Mouse (Mus musculus) hindbrain, embryonic 12.5 days (tissue): Measurements from ENCODE around the gene Dirc2. TPM values are rescaled to one million over a fixed set of nuclear protein-coding genes. Genes with fewer than 3 reads are reported as not detected.

Source experiments
- ATAC-seq: fragments of 200-750 bp; cut with Nextera tagmentation; 2 replicates; pipeline ENCODE4 v1.8.0; 2017; ENCODE audit warnings: moderate TSS enrichment; ENCODE audit not compliant: low FRiP score
- H3K27ac ChIP-seq: fragments of 300-500 bp; sonication (generic); 2 replicates; pipeline ENCODE4 v1.5.1; 2016; ENCODE audit warnings: mild to moderate bottlenecking
- H3K27me3 ChIP-seq: fragments of 300-500 bp; sonication (generic); 2 replicates; pipeline ENCODE4 v1.6.1; 2016; ENCODE audit warnings: mild to moderate bottlenecking
- H3K36me3 ChIP-seq: fragments of 300-500 bp; sonication (generic); 2 replicates; pipeline ENCODE4 v1.6.1; 2016; ENCODE audit warnings: mild to moderate bottlenecking
- H3K4me1 ChIP-seq: fragments of 300-500 bp; sonication (generic); 2 replicates; pipeline ENCODE4 v1.6.1; 2016
- H3K4me2 ChIP-seq: fragments of 300-500 bp; sonication (generic); replicated peaks from 2 replicates; pipeline ENCODE4 v1.6.1; 2016; ENCODE audit warnings: mild to moderate bottlenecking
- H3K4me3 ChIP-seq: fragments of 300-500 bp; sonication (generic); 2 replicates; pipeline ENCODE4 v1.5.1; 2016; ENCODE audit warnings: mild to moderate bottlenecking
- H3K9ac ChIP-seq: fragments of 300-500 bp; sonication (generic); 2 replicates; pipeline ENCODE4 v1.6.1; 2016; ENCODE audit warnings: mild to moderate bottlenecking, moderate library complexity
- H3K9me3 ChIP-seq: fragments of 300-500 bp; sonication (generic); replicated peaks from 2 replicates; pipeline ENCODE4 v1.6.1; 2016; ENCODE audit warnings: mild to moderate bottlenecking
- WGBS: fragments of 180-500 bp; shearing (Covaris S2); methylation state at CpG from one replicate; pipeline ENCODE4 v1.1.7; 2016; 5-methylcytosine and 5-hydroxymethylcytosine counted together
- polyA plus RNA-seq: library from polyadenylated mRNA; unstranded; fragments of >200 nt; fragmentation: Nextera tagmentation; extraction: Ambion mirVana; gene quantifications from 2 replicates; pipeline ENCODE4 v1.2.1, GENCODE M21; 2016

The Dirc2 gene
- polyA plus RNA-seq, 1 experiment from 2014 or later, result 32.4 TPM

GRCm38 (mm10) chr16:35769878-35770657, 912 bp upstream of the Dirc2 start, which contains the start of gene Hspbap1:
Gene Hspbap1, plus strand, starts transcription at chr16:35770375.
- peak; percentile 74 for ATAC-seq
- no peaks in the 10 kb centered on the region for H3K9me3 ChIP-seq
- H3K27me3 ChIP-seq, result no peaks in the 10 kb centered on the region
- H3K9ac ChIP-seq, result peak within 1 kb of the TSS; percentile 97
- WGBS, result under 1% methylated on average over 51 of the region's 51 CpGs
- H3K4me3 ChIP-seq, result peak within 1 kb of the TSS; percentile 93
- H3K36me3 ChIP-seq, result no peaks in the 10 kb centered on the region
- peak within 1 kb of the TSS; percentile 81 for H3K27ac ChIP-seq
- peak within 1 kb of the TSS; percentile 83 for H3K4me2 ChIP-seq
- H3K4me1 ChIP-seq, result peaks cover 30% of the 10 kb centered on the region

GRCm38 (mm10) chr16:35768469-35768784, 729 bp downstream of the Dirc2 start:
- no peak for ATAC-seq
- peak overlapping the region; percentile 97 for H3K9ac ChIP-seq
- H3K27ac ChIP-seq, result peak overlapping the region; percentile 81; the same call in 1 of the 2 replicates
- H3K4me2 ChIP-seq, result peak overlapping the region; percentile 83
- no peaks in the 10 kb centered on the region for H3K36me3 ChIP-seq
- peaks cover 30% of the 10 kb centered on the region for H3K4me1 ChIP-seq
- WGBS, result 24% methylated on average over 6 of the region's 6 CpGs
- no peaks in the 10 kb centered on the region for H3K9me3 ChIP-seq
- peak overlapping the region; percentile 93 for H3K4me3 ChIP-seq
- H3K27me3 ChIP-seq, result no peaks in the 10 kb centered on the region

DNA sequence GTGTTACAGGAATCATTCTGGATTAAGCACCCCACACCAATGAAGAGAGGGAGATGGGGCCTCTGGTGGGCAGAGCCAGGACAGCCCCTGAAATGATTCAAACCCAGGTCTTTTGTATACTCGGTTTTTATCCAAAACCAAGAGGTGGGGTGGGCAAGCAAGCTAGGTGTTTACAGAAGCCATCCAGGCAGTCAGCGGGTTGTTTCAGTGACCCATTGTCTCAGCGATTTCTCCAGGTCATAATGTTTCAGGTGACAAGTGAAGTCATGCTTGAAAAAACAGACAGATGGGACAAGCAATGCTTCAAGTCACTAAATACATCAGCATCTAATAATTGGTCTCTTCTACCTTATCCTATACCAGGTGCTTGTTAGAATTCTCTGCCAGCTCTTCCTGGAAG, 2.8 kb downstream of the Dirc2 start:
- H3K9me3 ChIP-seq, result no peaks in the 10 kb centered on the region
- no peak for ATAC-seq
- no peak overlapping the region for H3K4me3 ChIP-seq
- H3K27me3 ChIP-seq, result no peaks in the 10 kb centered on the region
- no peak overlapping the region for H3K27ac ChIP-seq
- H3K9ac ChIP-seq, result no peak overlapping the region
- H3K4me2 ChIP-seq, result no peak overlapping the region
- H3K4me1 ChIP-seq, result peaks cover 26% of the 10 kb centered on the region
- WGBS, result 81% methylated on average over 3 of the region's 3 CpGs
- H3K36me3 ChIP-seq, result no peaks in the 10 kb centered on the region

DNA sequence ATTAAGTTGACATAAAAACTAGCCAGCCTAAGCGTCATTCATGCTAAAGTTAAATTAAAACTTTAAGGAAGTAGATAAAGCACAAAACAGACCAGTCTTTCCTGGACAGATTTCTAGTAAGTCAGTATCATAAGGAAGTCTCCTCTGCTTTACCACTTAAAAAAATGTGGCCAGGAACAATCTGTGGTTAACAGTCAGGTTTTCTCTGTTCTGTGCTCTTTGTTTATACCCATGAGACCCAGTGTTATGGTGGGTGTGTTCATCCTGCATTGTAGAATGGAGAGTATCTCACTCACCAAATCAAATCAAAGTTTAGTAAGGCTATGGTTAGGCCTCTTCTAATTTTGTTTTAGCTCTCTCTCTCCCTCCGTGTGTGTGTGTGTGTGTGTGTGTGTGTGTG, 3.7 kb downstream of the Dirc2 start:
- no peak for ATAC-seq
- Histone ChIP-seq H3K9me3 (no peaks in the 10 kb centered on the region), H3K9ac (no peak overlapping the region), H3K4me3 (no peak overlapping the region), H3K4me1 (peaks cover 18% of the 10 kb centered on the region), H3K27me3 (no peaks in the 10 kb centered on the region), H3K27ac (no peak overlapping the region), H3K4me2 (no peak overlapping the region), H3K36me3 (no peaks in the 10 kb centered on the region)
- WGBS, result 87% methylated on average over 2 of the region's 2 CpGs

- no peak overlapping the region for H3K27ac ChIP-seq
- H3K4me2 ChIP-seq, result no peak overlapping the region
- no peak overlapping the region for H3K9ac ChIP-seq
- H3K4me1 ChIP-seq, result peaks cover 18% of the 10 kb centered on the region
- 73% methylated on average over 1 of the region's 1 CpGs for WGBS
- H3K9me3 ChIP-seq, result no peaks in the 10 kb centered on the region
- ATAC-seq, result no peak
- no peaks in the 10 kb centered on the region for H3K36me3 ChIP-seq
- no peak overlapping the region for H3K4me3 ChIP-seq
- no peaks in the 10 kb centered on the region for H3K27me3 ChIP-seq
Observed at GRCm38 (mm10) chr16:35764941-35765340, 4.2 kb downstream of the Dirc2 start.

GRCm38 (mm10) chr16:35763590-35764296, 5.4 kb downstream of the Dirc2 start:
- Histone ChIP-seq H3K9me3 (no peaks in the 10 kb centered on the region), H3K9ac (no peak overlapping the region), H3K4me2 (no peak overlapping the region), H3K27ac (no peak overlapping the region), H3K4me1 (peaks cover 12% of the 10 kb centered on the region), H3K36me3 (no peaks in the 10 kb centered on the region), H3K27me3 (no peaks in the 10 kb centered on the region), H3K4me3 (no peak overlapping the region)
- ATAC-seq, result no peak
- 81% methylated on average over 11 of the region's 11 CpGs for WGBS

- no peaks in the 10 kb centered on the region for H3K36me3 ChIP-seq
- no peaks in the 10 kb centered on the region for H3K27me3 ChIP-seq
- H3K9ac ChIP-seq, result no peak overlapping the region
- no peak overlapping the region for H3K27ac ChIP-seq
- H3K4me2 ChIP-seq, result no peak overlapping the region
- 91% methylated on average over 5 of the region's 5 CpGs for WGBS
- H3K4me3 ChIP-seq, result no peak overlapping the region
- H3K4me1 ChIP-seq, result 0 out of 2 replicates have a peak, but pooled peaks cover 6% of the 10 kb centered on the region
- H3K9me3 ChIP-seq, result no peaks in the 10 kb centered on the region
- no peak for ATAC-seq
Observed at GRCm38 (mm10) chr16:35759401-35759800, 9.8 kb downstream of the Dirc2 start.

- 88% methylated on average over 9 of the region's 9 CpGs for WGBS
Observed at GRCm38 (mm10) chr16:35756697-35757096, 12.5 kb downstream of the Dirc2 start.

DNA sequence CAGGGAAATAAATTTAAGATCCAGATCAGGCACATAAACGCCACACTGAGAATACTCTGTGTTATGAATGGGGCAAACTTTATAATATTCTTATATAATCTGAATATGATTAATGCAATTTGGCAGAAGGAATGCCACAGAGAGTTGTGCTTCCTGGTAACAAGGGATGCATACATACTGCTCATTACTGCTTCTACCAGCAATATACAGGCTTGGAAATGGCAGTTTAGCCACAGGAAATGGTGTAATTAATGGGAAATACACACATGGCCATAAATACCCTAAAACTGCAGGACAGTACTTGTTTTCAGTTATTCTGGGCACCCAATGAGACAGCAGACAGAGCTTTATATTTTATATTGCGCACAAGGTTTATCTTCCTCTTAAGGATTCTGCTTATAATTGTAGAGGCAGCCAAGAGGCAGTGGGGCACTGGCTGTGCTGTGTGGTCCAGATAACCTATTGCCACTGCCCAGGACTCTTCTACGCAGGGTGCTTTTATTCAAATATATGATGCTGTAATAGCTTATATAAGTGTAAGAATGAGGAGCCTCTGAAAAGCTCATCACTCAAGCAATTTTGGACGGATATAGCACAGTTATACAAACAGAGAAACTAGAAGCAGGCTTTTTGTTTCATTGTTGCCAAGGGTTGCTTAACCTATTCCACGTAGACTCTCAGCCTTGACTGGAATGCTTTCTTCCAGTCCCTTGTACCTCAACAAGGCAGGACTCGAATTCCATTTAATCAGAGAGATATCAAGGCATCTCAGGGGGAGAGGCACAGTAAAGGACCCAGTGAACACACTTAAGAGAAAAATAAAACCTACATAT, 13.4 kb downstream of the Dirc2 start:
- no peaks in the 10 kb centered on the region for H3K27me3 ChIP-seq
- ATAC-seq, result no peak

More at GRCm38 (mm10) chr16:35756697-35757096, 12.5 kb downstream of the Dirc2 start:
- no peak overlapping the region for H3K4me2 ChIP-seq
- H3K4me1 ChIP-seq, result 0 out of 2 replicates have a peak, but pooled peaks cover 6% of the 10 kb centered on the region
- no peak overlapping the region for H3K27ac ChIP-seq
- no peaks in the 10 kb centered on the region for H3K9me3 ChIP-seq
- no peak overlapping the region for H3K4me3 ChIP-seq
- ATAC-seq, result no peak
- no peaks in the 10 kb centered on the region for H3K27me3 ChIP-seq
- H3K36me3 ChIP-seq, result no peaks in the 10 kb centered on the region
- no peak overlapping the region for H3K9ac ChIP-seq

GRCm38 (mm10) chr16:35753926-35754325, 15.2 kb downstream of the Dirc2 start:
- H3K9me3 ChIP-seq, result no peaks in the 10 kb centered on the region
- H3K4me2 ChIP-seq, result no peak overlapping the region
- H3K9ac ChIP-seq, result no peak overlapping the region
- 0 out of 2 replicates have a peak, but pooled peaks cover 6% of the 10 kb centered on the region for H3K4me1 ChIP-seq
- H3K27ac ChIP-seq, result no peak overlapping the region
- 95% methylated on average over 5 of the region's 5 CpGs for WGBS
- no peak for ATAC-seq
- no peak overlapping the region for H3K4me3 ChIP-seq
- no peaks in the 10 kb centered on the region for H3K27me3 ChIP-seq
- no peaks in the 10 kb centered on the region for H3K36me3 ChIP-seq

More for the DNA sequence above, 13.4 kb downstream of the Dirc2 start:
- H3K9me3 ChIP-seq, result no peaks in the 10 kb centered on the region
- H3K4me2 ChIP-seq, result no peak overlapping the region
- no peaks in the 10 kb centered on the region for H3K36me3 ChIP-seq
- no peak overlapping the region for H3K27ac ChIP-seq
- no peak overlapping the region for H3K4me3 ChIP-seq
- WGBS, result 85% methylated on average over 6 of the region's 6 CpGs
- H3K9ac ChIP-seq, result no peak overlapping the region
- 0 out of 2 replicates have a peak, but pooled peaks cover 6% of the 10 kb centered on the region for H3K4me1 ChIP-seq

GRCm38 (mm10) chr16:35751841-35752240, 17.3 kb downstream of the Dirc2 start:
- H3K9me3 ChIP-seq, result no peaks in the 10 kb centered on the region
- H3K4me2 ChIP-seq, result no peak overlapping the region
- no peak overlapping the region for H3K27ac ChIP-seq
- no peaks in the 10 kb centered on the region for H3K27me3 ChIP-seq
- H3K4me3 ChIP-seq, result no peak overlapping the region
- 0 out of 2 replicates have a peak, but pooled peaks cover 6% of the 10 kb centered on the region for H3K4me1 ChIP-seq
- no peak overlapping the region for H3K9ac ChIP-seq
- 85% methylated on average over 4 of the region's 4 CpGs for WGBS
- no peak for ATAC-seq
- no peaks in the 10 kb centered on the region for H3K36me3 ChIP-seq

DNA sequence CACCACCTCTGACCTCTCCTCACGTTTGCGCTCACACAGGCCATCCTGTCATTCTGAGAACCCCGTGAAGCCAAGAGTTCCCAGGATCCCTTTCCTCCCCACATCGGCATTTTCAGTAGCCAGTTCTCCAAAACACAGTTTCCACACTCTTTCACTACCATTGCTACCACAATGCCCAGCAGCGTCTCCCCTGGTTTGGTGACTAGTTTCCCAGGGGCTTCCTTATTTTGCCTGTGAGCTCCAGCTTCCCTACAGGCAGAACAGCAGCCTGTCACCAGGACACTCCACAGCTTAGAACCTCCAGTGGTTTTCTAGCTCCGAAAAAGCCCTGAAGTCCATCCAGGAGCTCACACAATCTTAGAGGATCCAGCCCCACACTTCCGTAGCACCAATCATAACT, 19.8 kb downstream of the Dirc2 start:
- WGBS, result 77% methylated on average over 7 of the region's 7 CpGs

More for the DNA sequence above, 19.8 kb downstream of the Dirc2 start:
- Histone ChIP-seq H3K4me2 (no peak overlapping the region), H3K9ac (no peak overlapping the region), H3K36me3 (no peaks in the 10 kb centered on the region), H3K9me3 (no peaks in the 10 kb centered on the region), H3K4me3 (no peak overlapping the region), H3K27me3 (no peaks in the 10 kb centered on the region), H3K27ac (no peak overlapping the region), H3K4me1 (no peaks in the 10 kb centered on the region)
- ATAC-seq, result no peak
